Mouse (Mus musculus): ENCODE results near the gene Map2.

GRCm38 (mm10) chr1:66457747-66458146, 282.7 kb downstream of the Map2 start:
- TF ChIP-seq CTCF (IDR thresholded peaks at IDR 0.05; ENCODE audit: borderline replicate concordance, insufficient read depth, low read length) (no peak), POLR2A (IDR thresholded peaks at IDR 0.05; ENCODE audit: low read depth, low read length) (no peak)
